ENCODE assay signal across 8 mouse cellular contexts in genomic region chr12:25190360-25190759, GRCm38 (mm10).
DNase-seq lines count a peak whose midpoint lies in the region; ATAC-seq and TF ChIP-seq lines count a peak whose summit lies in the region.

No protein-coding gene starts in this region.

- no peaks in the 10 kb centered on the region for H3K27me3 ChIP-seq in midbrain, embryonic 10.5 days (ENCODE audit: low read depth, poor library complexity, severe bottlenecking)
- H3K27me3 ChIP-seq in midbrain, embryonic 14.5 days (ENCODE audit: control insufficient read depth, insufficient read depth, low read length) = no peaks in the 10 kb centered on the region
- no peaks in the 10 kb centered on the region for H3K27me3 ChIP-seq in small intestine, adult 2 months (ENCODE audit: control insufficient read depth, insufficient read depth, low read length)
- H3K27me3 ChIP-seq in midbrain, embryonic 13.5 days = no peaks in the 10 kb centered on the region
- H3K27me3 ChIP-seq in midbrain, postnatal 0 days (ENCODE audit: insufficient read depth, low read length) = no peaks in the 10 kb centered on the region

- H3K9ac ChIP-seq in midbrain, embryonic 14.5 days (replicated peaks; ENCODE audit: low read length) = no peak overlapping the region
- no peak overlapping the region for H3K9ac ChIP-seq in midbrain, embryonic 13.5 days (replicated peaks)
- no peak overlapping the region for H3K9ac ChIP-seq in midbrain, postnatal 0 days (replicated peaks; ENCODE audit: low read length, poor library complexity, severe bottlenecking)

- no peaks in the 10 kb centered on the region for H3K36me3 ChIP-seq in midbrain, embryonic 10.5 days
- H3K36me3 ChIP-seq in midbrain, embryonic 14.5 days (ENCODE audit: control insufficient read depth, insufficient read depth, low read length) = no peaks in the 10 kb centered on the region
- H3K36me3 ChIP-seq in small intestine, adult 2 months (ENCODE audit: control insufficient read depth, insufficient read depth, low read length) = no peaks in the 10 kb centered on the region
- no peaks in the 10 kb centered on the region for H3K36me3 ChIP-seq in midbrain, embryonic 13.5 days
- H3K36me3 ChIP-seq in midbrain, postnatal 0 days (ENCODE audit: insufficient read depth, low read length) = no peaks in the 10 kb centered on the region

- no peak for DNase-seq in midbrain, embryonic 10.5 days (ENCODE audit: low spot score)
- DNase-seq in midbrain, embryonic 14.5 days = no peak
- peak; percentile 26 for DNase-seq in gastrocnemius, postnatal 25 days
- peak; percentile 48 for DNase-seq in kidney, postnatal 10 days
- DNase-seq in midbrain, postnatal 0 days (ENCODE audit: low spot score) = no peak
- no peak for DNase-seq in urinary bladder, postnatal 25 days (ENCODE audit: low spot score)

- H3K4me2 ChIP-seq in midbrain, embryonic 14.5 days (ENCODE audit: low read length) = no peak overlapping the region
- no peak overlapping the region for H3K4me2 ChIP-seq in midbrain, embryonic 13.5 days (replicated peaks)
- no peak overlapping the region for H3K4me2 ChIP-seq in midbrain, postnatal 0 days (ENCODE audit: low read depth, low read length, poor library complexity, severe bottlenecking)

- TF ChIP-seq CTCF in small intestine, adult 2 months (IDR thresholded peaks at IDR 0.05; ENCODE audit: extremely low read depth, insufficient read length, insufficient replicate concordance, low read depth, low read length) = no peak
- no peak for TF ChIP-seq CTCF in midbrain, postnatal 0 days (IDR thresholded peaks at IDR 0.05)

- no peak overlapping the region for H3K4me3 ChIP-seq in midbrain, embryonic 10.5 days
- no peak overlapping the region for H3K4me3 ChIP-seq in midbrain, embryonic 14.5 days (replicated peaks; ENCODE audit: low read depth, low read length)
- no peak overlapping the region; the same call in 1 of the 2 replicates for H3K4me3 ChIP-seq in small intestine, adult 2 months (ENCODE audit: low read depth, low read length)
- no peak overlapping the region for H3K4me3 ChIP-seq in midbrain, embryonic 13.5 days (replicated peaks)
- no peak overlapping the region for H3K4me3 ChIP-seq in midbrain, postnatal 0 days (ENCODE audit: low read depth, low read length)

- no peak for ATAC-seq in midbrain, embryonic 14.5 days (ENCODE audit: low FRiP score, low TSS enrichment)
- ATAC-seq in midbrain, embryonic 13.5 days = no peak
- no peak for ATAC-seq in midbrain, postnatal 0 days (ENCODE audit: low FRiP score)

- 82% methylated on average over 6 of the region's 6 CpGs for WGBS in midbrain, embryonic 10.5 days
- 82% methylated on average over 6 of the region's 6 CpGs for WGBS in midbrain, embryonic 14.5 days
- 11% methylated on average over 6 of the region's 6 CpGs for WGBS in small intestine, adult 2 months
- 75% methylated on average over 6 of the region's 6 CpGs for WGBS in midbrain, embryonic 13.5 days
- 79% methylated on average over 6 of the region's 6 CpGs for WGBS in midbrain, postnatal 0 days

- H3K27ac ChIP-seq in midbrain, embryonic 10.5 days (replicated peaks) = peak overlapping the region; percentile 42; the same call in 1 of the 2 replicates
- H3K27ac ChIP-seq in midbrain, embryonic 14.5 days (replicated peaks; ENCODE audit: low read depth, low read length) = no peak overlapping the region
- H3K27ac ChIP-seq in small intestine, adult 2 months (ENCODE audit: insufficient read depth, low read depth, low read length) = peak overlapping the region; percentile 68
- H3K27ac ChIP-seq in midbrain, embryonic 13.5 days = no peak overlapping the region
- no peak overlapping the region for H3K27ac ChIP-seq in midbrain, postnatal 0 days (ENCODE audit: low read depth, low read length)

- TF ChIP-seq POLR2A in small intestine, adult 2 months (IDR thresholded peaks at IDR 0.05; ENCODE audit: low read depth, low read length) = 0 out of 2 replicates have a peak, but pooled peaks have one; percentile 27

- H3K4me1 ChIP-seq in midbrain, embryonic 10.5 days = 0 out of 2 replicates have a peak, but pooled peaks cover 3% of the 10 kb centered on the region
- H3K4me1 ChIP-seq in midbrain, embryonic 14.5 days (ENCODE audit: control insufficient read depth, insufficient read depth, low read length) = no peaks in the 10 kb centered on the region
- H3K4me1 ChIP-seq in small intestine, adult 2 months (ENCODE audit: control insufficient read depth, insufficient read depth, insufficient read length, low read length) = peaks cover 17% of the 10 kb centered on the region
- 0 out of 2 replicates have a peak, but pooled peaks cover 3% of the 10 kb centered on the region for H3K4me1 ChIP-seq in midbrain, embryonic 13.5 days (replicated peaks)
- no peaks in the 10 kb centered on the region for H3K4me1 ChIP-seq in midbrain, postnatal 0 days (ENCODE audit: insufficient read depth, low read length)

- no peaks in the 10 kb centered on the region; the same call in 1 of the 2 replicates for H3K9me3 ChIP-seq in midbrain, embryonic 10.5 days (replicated peaks)
- no peaks in the 10 kb centered on the region for H3K9me3 ChIP-seq in midbrain, embryonic 14.5 days (ENCODE audit: control insufficient read depth, low read length)
- H3K9me3 ChIP-seq in midbrain, embryonic 13.5 days = no peaks in the 10 kb centered on the region
- no peaks in the 10 kb centered on the region for H3K9me3 ChIP-seq in midbrain, postnatal 0 days (ENCODE audit: low read length)

Comparison
In these comparisons a context has a peak if more than half of its experiments do, and no peak if none do; other contexts are left out.
1. H3K27ac ChIP-seq: peak in midbrain, embryonic 10.5 days (single experiment) and small intestine, adult 2 months (single experiment); none in midbrain, embryonic 14.5 days (single experiment), midbrain, embryonic 13.5 days (single experiment) and midbrain, postnatal 0 days (single experiment).
2. DNase-seq: peak in gastrocnemius, postnatal 25 days (single experiment) and kidney, postnatal 10 days (single experiment); none in midbrain, embryonic 10.5 days (single experiment), midbrain, embryonic 14.5 days (single experiment), midbrain, postnatal 0 days (single experiment) and urinary bladder, postnatal 25 days (single experiment).